Mouse (Mus musculus) embryonic facial prominence, embryonic 11.5 days (tissue): ENCODE data around the gene Sart3. TPM values are rescaled to one million over a fixed set of nuclear protein-coding genes. Genes with fewer than 3 reads are reported as not detected.
A peak's percentile ranks its signal among the peaks of the same experiment; 100 is the strongest.

ENCODE experiments used
- ATAC-seq: fragments of 200-750 bp; cut with Nextera tagmentation; replicated peaks from 2 replicates; pipeline ENCODE4 v1.8.0; 2017; ENCODE audit warnings: low read depth; ENCODE audit not compliant: insufficient number of reproducible peaks, low FRiP score, low TSS enrichment
- DNase-seq: peaks from one replicate; pipeline ENCODE4 v3.0.0-alpha.2; 2015; ENCODE audit warnings: low spot score
- H3K27ac ChIP-seq: fragments of 300-500 bp; sonication (generic); replicated peaks from 2 replicates; pipeline ENCODE4 v1.5.1; 2014; ENCODE audit warnings: mild to moderate bottlenecking, low read depth, low read length, control low read depth
- H3K27me3 ChIP-seq: fragments of 300-500 bp; sonication (generic); 2 replicates; pipeline ENCODE4 v1.6.1; 2014; ENCODE audit warnings: mild to moderate bottlenecking, low read length, moderate library complexity, mixed read lengths; ENCODE audit not compliant: control insufficient read depth, insufficient read depth
- H3K36me3 ChIP-seq: fragments of 300-500 bp; sonication (generic); replicated peaks from 2 replicates; pipeline ENCODE4 v1.6.1; 2014; ENCODE audit warnings: low read depth, mild to moderate bottlenecking, low read length, moderate library complexity, mixed read lengths; ENCODE audit not compliant: control insufficient read depth, insufficient read depth
- H3K4me1 ChIP-seq: fragments of 300-500 bp; sonication (generic); 2 replicates; pipeline ENCODE4 v1.6.1; 2014; ENCODE audit warnings: low read length, mixed read lengths; ENCODE audit not compliant: control insufficient read depth, insufficient read depth
- H3K4me2 ChIP-seq: fragments of 300-500 bp; sonication (generic); 2 replicates; pipeline ENCODE4 v1.6.1; 2014; ENCODE audit warnings: low read depth, mild to moderate bottlenecking, control low read depth, low read length, moderate library complexity
- H3K4me3 ChIP-seq: fragments of 300-500 bp; sonication (generic); 2 replicates; pipeline ENCODE4 v1.5.1; 2014; ENCODE audit warnings: low read depth, low read length, control low read depth
- H3K9ac ChIP-seq: fragments of 300-500 bp; sonication (generic); replicated peaks from 2 replicates; pipeline ENCODE4 v1.6.1; 2014; ENCODE audit warnings: mild to moderate bottlenecking, control low read depth, low read length
- H3K9me3 ChIP-seq: fragments of 300-500 bp; sonication (generic); replicated peaks from 2 replicates; pipeline ENCODE4 v1.6.1; 2016; ENCODE audit warnings: mild to moderate bottlenecking, low read length, inconsistent platforms, mixed read lengths; ENCODE audit not compliant: control insufficient read depth
- WGBS: fragments of 180-500 bp; shearing (Covaris S2); extraction: QIAGEN DNeasy Blood & Tissue Kit; methylation state at CpG from one replicate; pipeline ENCODE4 v1.1.7; 2014; 5-methylcytosine and 5-hydroxymethylcytosine counted together
- polyA plus RNA-seq: library from polyadenylated mRNA; unstranded; fragments of >200 nt; fragmentation: Nextera tagmentation; extraction: Ambion mirVana; gene quantifications from 2 replicates; pipeline ENCODE4 v1.2.1, GENCODE M21; 2014

The Sart3 gene
- polyA plus RNA-seq, 1 experiment from 2014 or later = 55.4 TPM

DNA sequence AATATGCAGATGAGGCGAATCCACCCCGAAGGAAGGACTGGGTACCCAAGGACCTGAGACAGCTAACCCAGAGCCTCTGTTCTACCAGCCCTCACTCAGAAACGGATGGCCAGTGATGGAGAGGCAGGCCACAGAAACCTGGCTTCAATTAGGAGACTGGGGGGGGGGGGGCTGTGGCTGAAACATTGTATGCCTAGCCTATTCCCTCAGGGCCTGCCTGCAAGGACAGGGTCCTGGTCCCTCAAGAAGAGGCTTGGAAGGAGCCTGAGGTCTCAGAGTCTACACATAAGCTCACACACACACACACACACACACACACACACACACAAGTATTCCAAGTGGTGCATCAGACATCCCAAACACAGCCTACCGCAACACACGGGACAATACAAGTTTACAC, 27.4 kb upstream of the Sart3 start:
- WGBS = 15% methylated on average over 5 of the region's 5 CpGs
- Histone ChIP-seq H3K36me3 (no peaks in the 10 kb centered on the region), H3K4me3 (peak overlapping the region; percentile 55), H3K9ac (peak overlapping the region; percentile 55), H3K4me1 (peaks cover 11% of the 10 kb centered on the region), H3K4me2 (peak overlapping the region; percentile 65), H3K27ac (peak overlapping the region; percentile 92), H3K27me3 (no peaks in the 10 kb centered on the region), H3K9me3 (no peaks in the 10 kb centered on the region)
- DNase-seq = peak; percentile 71
- 0 out of 2 replicates have a peak, but pooled peaks have one; percentile 16 for ATAC-seq

- no peak overlapping the region for H3K27ac ChIP-seq
- no peak for ATAC-seq
- H3K4me2 ChIP-seq = peak overlapping the region; percentile 65
- WGBS = 64% methylated on average over 9 of the region's 9 CpGs
- H3K36me3 ChIP-seq = no peaks in the 10 kb centered on the region; the same call in 1 of the 2 replicates
- H3K4me1 ChIP-seq = peaks cover 11% of the 10 kb centered on the region
- H3K9me3 ChIP-seq = no peaks in the 10 kb centered on the region
- peak overlapping the region; percentile 55 for H3K4me3 ChIP-seq
- H3K27me3 ChIP-seq = no peaks in the 10 kb centered on the region
- DNase-seq = no peak
- peak overlapping the region; percentile 18; the same call in 1 of the 2 replicates for H3K9ac ChIP-seq
These were observed 26.2 kb upstream of the Sart3 start for GRCm38 (mm10) chr5:113798525-113798924.

GRCm38 (mm10) chr5:113797149-113797882, 25.0 kb upstream of the Sart3 start:
- peak overlapping the region; percentile 65 for H3K4me2 ChIP-seq
- 5% methylated on average over 19 of the region's 19 CpGs for WGBS
- peak overlapping the region; percentile 55 for H3K4me3 ChIP-seq
- no peaks in the 10 kb centered on the region for H3K9me3 ChIP-seq
- DNase-seq = peak; percentile 49
- H3K4me1 ChIP-seq = peaks cover 11% of the 10 kb centered on the region
- H3K36me3 ChIP-seq = no peaks in the 10 kb centered on the region; the same call in none of the 2 replicates
- no peak for ATAC-seq
- no peaks in the 10 kb centered on the region for H3K27me3 ChIP-seq
- H3K27ac ChIP-seq = peak overlapping the region; percentile 88
- H3K9ac ChIP-seq = peak overlapping the region; percentile 30; the same call in 1 of the 2 replicates

GRCm38 (mm10) chr5:113796401-113797148, 24.3 kb upstream of the Sart3 start:
- ATAC-seq (peak; percentile 46), DNase-seq (peak; percentile 95)
- 4% methylated on average over 13 of the region's 13 CpGs for WGBS
- H3K4me3 ChIP-seq = peak overlapping the region; percentile 55
- H3K4me1 ChIP-seq = peaks cover 11% of the 10 kb centered on the region
- peak overlapping the region; percentile 88 for H3K27ac ChIP-seq
- H3K9me3 ChIP-seq = no peaks in the 10 kb centered on the region
- peak overlapping the region; percentile 65 for H3K4me2 ChIP-seq
- H3K9ac ChIP-seq = peak overlapping the region; percentile 51
- H3K27me3 ChIP-seq = no peaks in the 10 kb centered on the region
- no peaks in the 10 kb centered on the region; the same call in none of the 2 replicates for H3K36me3 ChIP-seq

DNA sequence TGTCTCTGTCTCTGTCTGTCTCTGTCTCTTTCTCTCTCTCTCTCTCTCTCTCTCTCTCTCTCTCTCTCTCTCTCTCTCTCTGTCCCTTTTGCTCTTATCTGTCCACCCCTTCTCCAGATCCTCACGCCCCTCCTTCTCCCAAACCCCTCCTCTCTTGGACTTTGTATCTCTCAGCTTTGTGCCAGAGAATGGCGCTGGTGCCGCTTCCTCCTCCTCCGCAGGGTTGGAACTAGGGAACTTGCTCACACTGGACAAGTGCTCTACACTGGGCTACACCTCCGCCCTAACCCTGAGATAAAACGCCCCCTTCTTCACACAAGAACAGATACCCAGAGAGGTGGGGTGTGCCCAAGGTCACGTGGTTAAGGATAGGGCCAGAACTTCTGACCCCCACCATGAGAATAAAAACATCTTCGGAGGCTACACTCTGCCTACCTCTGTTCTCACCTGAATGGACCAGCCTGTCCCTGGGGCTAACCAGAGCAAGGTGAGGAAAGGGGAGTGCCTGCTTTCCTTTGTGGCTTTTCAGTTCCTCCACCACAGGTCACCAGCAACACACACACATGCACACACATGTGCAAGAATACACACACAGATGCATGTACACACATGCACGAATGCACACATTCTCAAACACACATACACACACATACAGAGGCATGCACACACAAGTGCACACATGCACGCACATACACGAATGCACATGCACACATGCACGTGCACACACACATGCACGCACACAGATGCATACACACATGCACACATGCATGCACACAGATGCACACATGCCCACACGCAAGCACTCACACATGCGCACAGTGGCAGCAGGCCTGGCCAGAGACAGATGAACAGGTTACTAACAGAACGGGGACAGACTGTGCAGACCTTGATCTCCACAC, 19.1 kb upstream of the Sart3 start:
- no peaks in the 10 kb centered on the region; the same call in none of the 2 replicates for H3K36me3 ChIP-seq
- H3K27me3 ChIP-seq = no peaks in the 10 kb centered on the region
- H3K4me3 ChIP-seq = no peak overlapping the region
- no peaks in the 10 kb centered on the region for H3K9me3 ChIP-seq
- WGBS = 86% methylated on average over 16 of the region's 16 CpGs
- no peak for DNase-seq
- H3K4me1 ChIP-seq = peaks cover 9% of the 10 kb centered on the region
- no peak for ATAC-seq
- H3K4me2 ChIP-seq = no peak overlapping the region
- no peak overlapping the region for H3K9ac ChIP-seq
- no peak overlapping the region for H3K27ac ChIP-seq

DNA sequence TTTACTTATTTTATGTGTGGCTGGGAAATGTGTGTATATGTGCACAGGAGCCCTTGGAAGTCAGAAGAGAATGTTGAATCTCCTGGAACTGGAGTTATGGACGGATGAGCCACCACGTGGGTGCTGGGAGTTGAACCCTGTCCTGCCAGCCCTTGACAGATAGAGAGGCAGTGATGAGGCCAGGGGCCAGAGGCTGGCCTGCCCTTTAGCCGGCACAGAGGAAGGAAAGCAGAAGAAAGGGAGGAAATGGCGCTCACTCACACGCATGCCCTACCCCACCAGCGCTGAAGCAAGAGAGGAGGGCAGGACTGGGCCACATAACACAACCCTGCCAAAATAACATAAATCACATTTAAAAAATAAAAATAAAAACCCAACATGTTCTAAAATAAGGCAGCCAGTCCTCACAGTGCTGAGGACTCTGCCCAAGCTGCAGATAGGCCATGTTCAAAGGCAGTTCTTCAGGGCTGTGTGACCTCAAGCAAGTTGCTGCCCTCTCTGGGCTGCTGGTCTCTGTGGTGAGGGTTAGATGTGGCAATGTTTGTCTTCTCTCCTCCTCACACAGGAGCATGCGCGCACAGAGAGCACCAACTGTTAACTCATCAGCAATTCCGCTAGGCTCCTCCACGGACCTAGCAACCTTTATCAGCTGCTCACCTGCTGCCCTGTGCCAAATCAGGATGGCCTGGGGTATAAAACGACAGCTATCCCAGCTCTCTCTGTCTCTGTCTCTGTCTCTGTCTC, 18.3 kb upstream of the Sart3 start:
- 74% methylated on average over 11 of the region's 11 CpGs for WGBS
- peaks cover 5% of the 10 kb centered on the region; the same call in 1 of the 2 replicates for H3K4me1 ChIP-seq

More for the DNA sequence above, 18.3 kb upstream of the Sart3 start:
- no peak for ATAC-seq
- no peaks in the 10 kb centered on the region; the same call in none of the 2 replicates for H3K36me3 ChIP-seq
- H3K27ac ChIP-seq = no peak overlapping the region
- no peaks in the 10 kb centered on the region for H3K27me3 ChIP-seq
- H3K9me3 ChIP-seq = no peaks in the 10 kb centered on the region
- no peak overlapping the region for H3K9ac ChIP-seq
- no peak overlapping the region for H3K4me2 ChIP-seq
- H3K4me3 ChIP-seq = no peak overlapping the region
- no peak for DNase-seq
